Comparison of ENCODE assay signal across 7 mouse cellular contexts in the genomic region with DNA sequence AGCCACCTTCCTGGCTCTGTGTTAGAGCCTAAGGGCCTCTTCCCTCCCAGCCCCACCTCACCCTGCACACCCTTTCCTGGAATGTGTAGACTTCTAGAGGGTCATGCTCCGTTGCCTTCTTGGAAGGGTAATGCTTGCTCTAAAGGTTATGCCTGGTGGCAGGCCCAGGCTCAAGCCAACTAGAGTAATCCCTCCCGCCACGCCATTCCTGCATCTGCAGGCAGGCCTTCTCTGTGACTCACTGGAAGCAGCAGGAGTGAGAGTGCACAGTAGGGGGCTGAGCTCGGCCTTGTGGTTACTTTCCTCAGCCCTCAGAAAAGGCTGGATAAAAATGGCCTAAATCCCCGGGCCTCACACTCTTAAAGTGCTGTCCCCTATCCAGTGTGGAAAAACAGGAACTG. TPM values are rescaled to one million over a fixed set of nuclear protein-coding genes. Genes with fewer than 3 reads are reported as not detected.
DNase-seq lines count a peak whose midpoint lies in the region; ATAC-seq and TF ChIP-seq lines count a peak whose summit lies in the region.

No protein-coding gene starts in this region.

- H3K9me3 ChIP-seq in heart, embryonic 10.5 days = no peaks in the 10 kb centered on the region
- no peaks in the 10 kb centered on the region for H3K9me3 ChIP-seq in midbrain, embryonic 15.5 days

- peak overlapping the region; percentile 33 for H3K9ac ChIP-seq in midbrain, embryonic 15.5 days

- peak overlapping the region; percentile 85 for H3K4me3 ChIP-seq in heart, embryonic 10.5 days
- H3K4me3 ChIP-seq in midbrain, embryonic 15.5 days = peak overlapping the region; percentile 87

- peak overlapping the region; percentile 69 for H3K27ac ChIP-seq in heart, embryonic 10.5 days
- H3K27ac ChIP-seq in midbrain, embryonic 15.5 days = 0 out of 2 replicates have a peak overlapping the region, but pooled peaks have one; percentile 6

- no peaks in the 10 kb centered on the region for H3K27me3 ChIP-seq in heart, embryonic 10.5 days (ENCODE audit: insufficient read depth, poor library complexity, severe bottlenecking)
- no peaks in the 10 kb centered on the region for H3K27me3 ChIP-seq in midbrain, embryonic 15.5 days (replicated peaks)

- no peak for ATAC-seq in midbrain, embryonic 15.5 days (replicated peaks)
- ATAC-seq in megakaryocyte-erythroid progenitor cell, adult 5-6 weeks (replicated peaks; ENCODE audit: low FRiP score, low TSS enrichment, poor library complexity, severe bottlenecking) = no peak

- peak; percentile 33 for DNase-seq in urinary bladder, postnatal 14 days (ENCODE audit: low spot score)
- DNase-seq in urinary bladder, postnatal 36 days (ENCODE audit: low spot score in 2 of 2) = no peak
- peak; percentile 28 for DNase-seq in brain, embryonic 14.5 days (ENCODE audit: low read depth)
- no peak for DNase-seq in heart, embryonic 10.5 days (ENCODE audit: low spot score)
- peak; percentile 74 for DNase-seq in kidney, postnatal 10 days

- WGBS in heart, embryonic 10.5 days = 22% methylated on average over 5 of the region's 5 CpGs
- WGBS in midbrain, embryonic 15.5 days = 13% methylated on average over 5 of the region's 5 CpGs

- TF ChIP-seq CTCF in brain, embryonic 14.5 days (IDR thresholded peaks at IDR 0.05; ENCODE audit: borderline replicate concordance, extremely low read depth, insufficient read depth, insufficient read length) = no peak

- TF ChIP-seq POLR2A in brain, embryonic 14.5 days (IDR thresholded peaks at IDR 0.05; ENCODE audit: borderline replicate concordance, extremely low read depth, insufficient read depth, insufficient read length, poor library complexity, severe bottlenecking) = no peak

- H3K36me3 ChIP-seq in heart, embryonic 10.5 days = peaks cover 64% of the 10 kb centered on the region
- peaks cover 37% of the 10 kb centered on the region for H3K36me3 ChIP-seq in midbrain, embryonic 15.5 days (replicated peaks)

- H3K4me1 ChIP-seq in heart, embryonic 10.5 days = peaks cover 30% of the 10 kb centered on the region
- H3K4me1 ChIP-seq in midbrain, embryonic 15.5 days = peaks cover 28% of the 10 kb centered on the region

- peak overlapping the region; percentile 85 for H3K4me2 ChIP-seq in midbrain, embryonic 15.5 days

RNA-seq across cellular contexts. Expression of gene Ap2m1, which starts 1.8 kb away (rescaled TPM):
- 1,266 and 1,281 TPM in 2 replicates for polyA plus RNA-seq in brain, embryonic 14.5 days (2012; rRNA removed)
- polyA plus RNA-seq in heart, embryonic 10.5 days (2016; fragmentation: Nextera tagmentation; extraction: Ambion mirVana) = 529 and 565 TPM in 2 replicates
- polyA plus RNA-seq in midbrain, embryonic 15.5 days (2015; fragmentation: Nextera tagmentation; extraction: Ambion mirVana) = 1,259 and 1,287 TPM in 2 replicates
- total RNA-seq in megakaryocyte-erythroid progenitor cell, adult 5-6 weeks (2014; fragmentation: Nextera tagmentation) = 166 and 200 TPM in 2 replicates
- 113 and 150 TPM in 2 replicates for total RNA-seq in megakaryocyte-erythroid progenitor cell, adult 5-6 weeks (2017)

RNA-seq across cellular contexts. Expression of gene Abcf3, which starts 11.3 kb away (rescaled TPM):
- polyA plus RNA-seq in brain, embryonic 14.5 days (2012; rRNA removed) = 67.5 TPM in 2 replicates
- 49.9 and 51.7 TPM in 2 replicates for polyA plus RNA-seq in heart, embryonic 10.5 days (2016; fragmentation: Nextera tagmentation; extraction: Ambion mirVana)
- 85.8 and 86.2 TPM in 2 replicates for polyA plus RNA-seq in midbrain, embryonic 15.5 days (2015; fragmentation: Nextera tagmentation; extraction: Ambion mirVana)
- total RNA-seq in megakaryocyte-erythroid progenitor cell, adult 5-6 weeks (2014; fragmentation: Nextera tagmentation) = 42.8 and 60.5 TPM in 2 replicates
- total RNA-seq in megakaryocyte-erythroid progenitor cell, adult 5-6 weeks (2017) = 38.7 and 42.9 TPM in 2 replicates

RNA-seq across cellular contexts. Expression of gene Dvl3, which starts 20.3 kb away (rescaled TPM):
- polyA plus RNA-seq in brain, embryonic 14.5 days (2012; rRNA removed) = 63.6 and 109 TPM in 2 replicates
- polyA plus RNA-seq in heart, embryonic 10.5 days (2016; fragmentation: Nextera tagmentation; extraction: Ambion mirVana) = 24.0 and 28.6 TPM in 2 replicates
- polyA plus RNA-seq in midbrain, embryonic 15.5 days (2015; fragmentation: Nextera tagmentation; extraction: Ambion mirVana) = 42.0 and 43.8 TPM in 2 replicates
- 27.7 and 32.8 TPM in 2 replicates for total RNA-seq in megakaryocyte-erythroid progenitor cell, adult 5-6 weeks (2014; fragmentation: Nextera tagmentation)
- total RNA-seq in megakaryocyte-erythroid progenitor cell, adult 5-6 weeks (2017) = 2.7 and 3.3 TPM in 2 replicates

RNA-seq across cellular contexts. Expression of gene Eif2b5, which starts 38.5 kb away (rescaled TPM):
- 56.7 and 61.0 TPM in 2 replicates for polyA plus RNA-seq in brain, embryonic 14.5 days (2012; rRNA removed)
- polyA plus RNA-seq in heart, embryonic 10.5 days (2016; fragmentation: Nextera tagmentation; extraction: Ambion mirVana) = 107 and 125 TPM in 2 replicates
- 96.2 and 100 TPM in 2 replicates for polyA plus RNA-seq in midbrain, embryonic 15.5 days (2015; fragmentation: Nextera tagmentation; extraction: Ambion mirVana)
- total RNA-seq in megakaryocyte-erythroid progenitor cell, adult 5-6 weeks (2014; fragmentation: Nextera tagmentation) = 80.8 and 82.4 TPM in 2 replicates
- 108 TPM in 2 replicates for total RNA-seq in megakaryocyte-erythroid progenitor cell, adult 5-6 weeks (2017)

RNA-seq across cellular contexts. Expression of gene Vwa5b2, which starts 52.2 kb away (rescaled TPM):
- polyA plus RNA-seq in brain, embryonic 14.5 days (2012; rRNA removed) = 28.2 and 44.7 TPM in 2 replicates
- 0.21 and 0.57 TPM in 2 replicates for polyA plus RNA-seq in heart, embryonic 10.5 days (2016; fragmentation: Nextera tagmentation; extraction: Ambion mirVana)
- 20.4 and 24.0 TPM in 2 replicates for polyA plus RNA-seq in midbrain, embryonic 15.5 days (2015; fragmentation: Nextera tagmentation; extraction: Ambion mirVana)
- not detected in 2 replicates for total RNA-seq in megakaryocyte-erythroid progenitor cell, adult 5-6 weeks (2014; fragmentation: Nextera tagmentation)
- total RNA-seq in megakaryocyte-erythroid progenitor cell, adult 5-6 weeks (2017) = not detected in 2 replicates

Comparison
In these comparisons a context has a peak if more than half of its experiments do, and no peak if none do; other contexts are left out.
1. DNase-seq: peak in urinary bladder, postnatal 14 days (single experiment), brain, embryonic 14.5 days (single experiment) and kidney, postnatal 10 days (single experiment); none in urinary bladder, postnatal 36 days (0 of 2) and heart, embryonic 10.5 days (single experiment).